8 mouse cellular contexts compared by ENCODE assay signal in genomic region chr17:12960331-12960873, GRCm38 (mm10). TPM values are rescaled to one million over a fixed set of nuclear protein-coding genes. Genes with fewer than 3 reads are reported as not detected.
DNase-seq lines count a peak whose midpoint lies in the region; ATAC-seq and TF ChIP-seq lines count a peak whose summit lies in the region.

Gene Acat2 (minus strand): TSS chr17:12960747.

- H3K4me1 ChIP-seq in G1E (ENCODE audit: insufficient read depth, low read depth, low read length), result peaks cover 43% of the 10 kb centered on the region
- peaks cover 16% of the 10 kb centered on the region for H3K4me1 ChIP-seq in forebrain, postnatal 0 days (ENCODE audit: insufficient read depth)
- H3K4me1 ChIP-seq in lung, embryonic 15.5 days, result peaks cover 9% of the 10 kb centered on the region; the same call in 1 of the 2 replicates

- peak within 1 kb of the TSS; percentile 79 for H3K4me2 ChIP-seq in forebrain, postnatal 0 days (ENCODE audit: low read depth)
- peak within 1 kb of the TSS; percentile 71 for H3K4me2 ChIP-seq in lung, embryonic 15.5 days

- DNase-seq in G1E (ENCODE audit: low spot score), result peak; percentile 97
- peak; percentile 95 to 96 for DNase-seq in cerebellum, adult 18-20 months
- DNase-seq in forebrain, postnatal 0 days, result peak; percentile 97
- DNase-seq in heart, postnatal 4 days, result peak; percentile 94
- DNase-seq in layer of hippocampus, adult 8-10 months (ENCODE audit: low spot score in 2 of 2), result peak; percentile 93 to 94
- peak; percentile 88 for DNase-seq in ovary, adult 18-20 months (ENCODE audit: low spot score)
- DNase-seq in thymus, postnatal 0 days (ENCODE audit: low spot score), result peak; percentile 95

- no peaks in the 10 kb centered on the region for H3K27me3 ChIP-seq in G1E (ENCODE audit: insufficient read depth, low read length)
- no peaks in the 10 kb centered on the region for H3K27me3 ChIP-seq in forebrain, postnatal 0 days (ENCODE audit: insufficient read depth, low read length)
- H3K27me3 ChIP-seq in lung, embryonic 15.5 days, result no peaks in the 10 kb centered on the region

- peaks cover 44% of the 10 kb centered on the region for H3K36me3 ChIP-seq in G1E (replicated peaks)
- H3K36me3 ChIP-seq in forebrain, postnatal 0 days (ENCODE audit: insufficient read depth), result peaks cover 16% of the 10 kb centered on the region; the same call in 1 of the 2 replicates
- H3K36me3 ChIP-seq in lung, embryonic 15.5 days, result no peaks in the 10 kb centered on the region

- no peak for TF ChIP-seq CTCF in G1E (IDR thresholded peaks at IDR 0.05; ENCODE audit: low read depth, low read length)
- TF ChIP-seq CTCF in forebrain, postnatal 0 days (IDR thresholded peaks at IDR 0.05; ENCODE audit: low read depth), result no peak

- peak; percentile 94 for ATAC-seq in G1E (ENCODE audit: extremely low read depth, insufficient number of reproducible peaks, low FRiP score, poor library complexity, severe bottlenecking)
- ATAC-seq in forebrain, postnatal 0 days, result peak; percentile 99
- peak; percentile 97 for ATAC-seq in lung, embryonic 15.5 days (ENCODE audit: borderline replicate concordance, extremely low read depth, low FRiP score, low TSS enrichment)

- peak within 1 kb of the TSS; percentile 78 for H3K4me3 ChIP-seq in G1E (ENCODE audit: low read depth, low read length)
- peak within 1 kb of the TSS; percentile 64 for H3K4me3 ChIP-seq in forebrain, postnatal 0 days (ENCODE audit: low read depth, low read length)
- peak within 1 kb of the TSS; percentile 79 for H3K4me3 ChIP-seq in lung, embryonic 15.5 days

- peak within 1 kb of the TSS; percentile 58 for H3K9ac ChIP-seq in forebrain, postnatal 0 days
- peak within 1 kb of the TSS; percentile 57 for H3K9ac ChIP-seq in lung, embryonic 15.5 days

- peak within 1 kb of the TSS; percentile 83 for H3K27ac ChIP-seq in forebrain, postnatal 0 days (ENCODE audit: low read depth, low read length)
- peak within 1 kb of the TSS; percentile 87 for H3K27ac ChIP-seq in lung, embryonic 15.5 days

- WGBS in forebrain, postnatal 0 days, result under 1% methylated on average over 38 of the region's 42 CpGs
- 0% methylated on average over 41 of the region's 42 CpGs for WGBS in lung, embryonic 15.5 days

- no peaks in the 10 kb centered on the region for H3K9me3 ChIP-seq in G1E (replicated peaks)
- H3K9me3 ChIP-seq in forebrain, postnatal 0 days (ENCODE audit: low read length), result no peaks in the 10 kb centered on the region
- no peaks in the 10 kb centered on the region for H3K9me3 ChIP-seq in lung, embryonic 15.5 days

RNA-seq across cellular contexts. Expression of gene Acat2, which starts in this region (rescaled TPM):
- total RNA-seq in G1E (2014; fragmentation: Nextera tagmentation), result 27.5 and 36.6 TPM in 2 replicates
- 91.9 and 98.6 TPM in 2 replicates for total RNA-seq in G1E (2017)
- polyA plus RNA-seq in G1E (2012), result 10.3 and 14.4 TPM in 2 replicates
- 228 and 260 TPM in 2 replicates for total RNA-seq in forebrain, postnatal 0 days (2014; rRNA removed)
- polyA plus RNA-seq in forebrain, postnatal 0 days (2015; fragmentation: Nextera tagmentation; extraction: Ambion mirVana), result 268 and 278 TPM in 2 replicates
- total RNA-seq in heart, postnatal 4 days (2021), result 10 to 100 TPM; 20.3 to 21.1 TPM
- total RNA-seq in layer of hippocampus, adult 8-10 months (2022), result 10 to 100 TPM; 45.6 to 65.8 (median 56.4) TPM
- polyA plus RNA-seq in lung, embryonic 15.5 days (2015; fragmentation: Nextera tagmentation; extraction: Ambion mirVana), result 116 and 117 TPM in 2 replicates
- polyA plus RNA-seq in thymus, postnatal 0 days (2015; fragmentation: Nextera tagmentation; extraction: Ambion mirVana), result 67.7 and 69.2 TPM in 2 replicates

Comparison
In these comparisons a context has a peak if more than half of its experiments do, and no peak if none do; other contexts are left out.
1. Peak in every context shown above with its lines: DNase-seq, ATAC-seq, H3K4me3 ChIP-seq and H3K27ac ChIP-seq.